ENCODE assay signal across 8 mouse cellular contexts in the genomic region with DNA sequence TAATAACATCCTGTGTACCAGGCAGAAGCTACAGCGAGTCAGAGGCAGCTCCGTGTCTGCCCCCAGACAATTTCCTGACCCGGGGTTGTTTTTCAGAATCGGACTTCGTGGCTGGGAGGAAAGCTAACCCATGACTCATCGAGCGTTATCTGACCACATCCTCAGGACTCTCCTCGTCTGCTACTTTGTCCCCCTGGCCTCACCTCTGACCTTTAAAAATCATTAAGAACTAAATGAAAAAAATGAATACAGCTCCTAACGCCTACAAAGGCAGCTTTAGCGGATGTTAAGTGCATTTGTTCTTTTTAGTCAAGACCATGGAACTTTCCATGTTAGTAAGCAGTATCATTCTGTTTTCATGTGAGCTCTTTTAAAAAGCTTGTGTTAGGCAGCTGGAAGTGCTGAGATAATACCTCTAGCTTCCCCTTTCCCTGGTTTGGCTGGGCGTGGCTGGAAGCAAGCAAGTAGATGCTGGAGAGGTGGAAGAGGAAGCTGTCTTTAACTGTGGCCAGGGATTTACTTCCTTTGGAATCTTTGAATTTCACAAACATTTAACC. TPM values are rescaled to one million over a fixed set of nuclear protein-coding genes. Genes with fewer than 3 reads are reported as not detected.
DNase-seq lines count a peak whose midpoint lies in the region; ATAC-seq and TF ChIP-seq lines count a peak whose summit lies in the region.

No protein-coding gene starts in this region.

- ATAC-seq in kidney, embryonic 16.5 days (ENCODE audit: low FRiP score, low TSS enrichment), result no peak
- peak; percentile 65 for ATAC-seq in megakaryocyte-erythroid progenitor cell, adult 5-6 weeks (replicated peaks; ENCODE audit: low FRiP score, low TSS enrichment, poor library complexity, severe bottlenecking)

- peak overlapping the region; percentile 12 for H3K27ac ChIP-seq in gastrocnemius, adult 2 months
- H3K27ac ChIP-seq in embryonic facial prominence, embryonic 10.5 days (replicated peaks), result 0 out of 2 replicates have a peak overlapping the region, but pooled peaks have one; percentile 19
- peak overlapping the region; percentile 25; the same call in 1 of the 2 replicates for H3K27ac ChIP-seq in kidney, embryonic 16.5 days (ENCODE audit: low read length)
- no peak overlapping the region for H3K27ac ChIP-seq in forebrain, embryonic 10.5 days

- WGBS in embryonic facial prominence, embryonic 10.5 days, result 50% methylated on average over 11 of the region's 11 CpGs
- 28% methylated on average over 11 of the region's 11 CpGs for WGBS in kidney, embryonic 16.5 days
- 68% methylated on average over 11 of the region's 11 CpGs for WGBS in forebrain, embryonic 10.5 days

- no peaks in the 10 kb centered on the region for H3K27me3 ChIP-seq in embryonic facial prominence, embryonic 10.5 days (replicated peaks; ENCODE audit: low read depth, poor library complexity, severe bottlenecking)
- no peaks in the 10 kb centered on the region for H3K27me3 ChIP-seq in kidney, embryonic 16.5 days (ENCODE audit: insufficient read depth, low read length)
- no peaks in the 10 kb centered on the region for H3K27me3 ChIP-seq in forebrain, embryonic 10.5 days (ENCODE audit: poor library complexity, severe bottlenecking)

- peaks cover 31% of the 10 kb centered on the region for H3K4me1 ChIP-seq in embryonic facial prominence, embryonic 10.5 days
- H3K4me1 ChIP-seq in kidney, embryonic 16.5 days (ENCODE audit: insufficient read depth, low read length), result peaks cover 12% of the 10 kb centered on the region
- H3K4me1 ChIP-seq in forebrain, embryonic 10.5 days, result peaks cover 41% of the 10 kb centered on the region

- intact Hi-C loops in gastrocnemius, adult 2 months (cut with DNase I), result no loop called here
- intact Hi-C loops in left cerebral cortex, postnatal 36 days (cut with DNase I), result no loop called here

- H3K36me3 ChIP-seq in embryonic facial prominence, embryonic 10.5 days (replicated peaks), result no peaks in the 10 kb centered on the region
- no peaks in the 10 kb centered on the region for H3K36me3 ChIP-seq in kidney, embryonic 16.5 days (ENCODE audit: insufficient read depth, low read length)
- no peaks in the 10 kb centered on the region for H3K36me3 ChIP-seq in forebrain, embryonic 10.5 days (replicated peaks)

- peak; percentile 25 for DNase-seq in gastrocnemius, adult 2 months
- no peak for DNase-seq in gastrocnemius, adult 18-20 months (ENCODE audit: low spot score)
- DNase-seq in embryonic facial prominence, embryonic 10.5 days (ENCODE audit: low spot score), result no peak
- no peak for DNase-seq in forebrain, embryonic 10.5 days (ENCODE audit: extremely low spot score, low spot score)
- no peak for DNase-seq in left cerebral cortex, postnatal 36 days (ENCODE audit: low spot score in 2 of 2)
- no peak for DNase-seq in thymus, postnatal 25 days

- no peak overlapping the region for H3K4me3 ChIP-seq in gastrocnemius, adult 2 months
- H3K4me3 ChIP-seq in embryonic facial prominence, embryonic 10.5 days, result no peak overlapping the region
- no peak overlapping the region for H3K4me3 ChIP-seq in kidney, embryonic 16.5 days (ENCODE audit: low read length)
- H3K4me3 ChIP-seq in forebrain, embryonic 10.5 days, result no peak overlapping the region

- no peak overlapping the region for H3K9ac ChIP-seq in kidney, embryonic 16.5 days (replicated peaks; ENCODE audit: low read length)

- no peaks in the 10 kb centered on the region for H3K9me3 ChIP-seq in embryonic facial prominence, embryonic 10.5 days
- H3K9me3 ChIP-seq in kidney, embryonic 16.5 days (ENCODE audit: low read length), result no peaks in the 10 kb centered on the region
- no peaks in the 10 kb centered on the region for H3K9me3 ChIP-seq in forebrain, embryonic 10.5 days

- no peak overlapping the region for H3K4me2 ChIP-seq in kidney, embryonic 16.5 days (replicated peaks; ENCODE audit: low read depth, low read length)

- no peak for TF ChIP-seq CTCF in gastrocnemius, adult 2 months (IDR thresholded peaks at IDR 0.05)

RNA-seq across cellular contexts. Expression of a gene that starts 24.3 kb away (rescaled TPM):
- 1 to 10 TPM; 9.2 to 9.5 TPM for total RNA-seq in gastrocnemius, adult 2 months (2021)
- 10 to 100 TPM in 1 of 2 experiments, 1 to 10 TPM in 1; 9.5 to 16.2 TPM for total RNA-seq in gastrocnemius, adult 18-20 months (2021)
- polyA plus RNA-seq in embryonic facial prominence, embryonic 10.5 days (2016; fragmentation: Nextera tagmentation; extraction: Ambion mirVana), result 44.6 and 45.1 TPM in 2 replicates
- polyA plus RNA-seq in kidney, embryonic 16.5 days (2015; fragmentation: Nextera tagmentation; extraction: Ambion mirVana), result 36.1 and 37.3 TPM in 2 replicates
- 12.5 and 21.9 TPM in 2 replicates for total RNA-seq in megakaryocyte-erythroid progenitor cell, adult 5-6 weeks (2014; fragmentation: Nextera tagmentation)
- 14.6 and 19.7 TPM in 2 replicates for total RNA-seq in megakaryocyte-erythroid progenitor cell, adult 5-6 weeks (2017)
- polyA plus RNA-seq in forebrain, embryonic 10.5 days (2016; fragmentation: Nextera tagmentation; extraction: Ambion mirVana), result 40.3 and 41.2 TPM in 2 replicates
- 100 to 1,000 TPM; 215 to 239 TPM for total RNA-seq in left cerebral cortex, postnatal 36 days (2021)

RNA-seq across cellular contexts. Expression of a gene that starts 37.5 kb away (rescaled TPM):
- total RNA-seq in gastrocnemius, adult 2 months (2021), result 1 to 10 TPM; 1.2 to 2.7 TPM
- total RNA-seq in gastrocnemius, adult 18-20 months (2021), result 1 to 10 TPM; 1.2 to 2.6 TPM
- 14.4 and 14.6 TPM in 2 replicates for polyA plus RNA-seq in embryonic facial prominence, embryonic 10.5 days (2016; fragmentation: Nextera tagmentation; extraction: Ambion mirVana)
- polyA plus RNA-seq in kidney, embryonic 16.5 days (2015; fragmentation: Nextera tagmentation; extraction: Ambion mirVana), result 5.8 and 6.7 TPM in 2 replicates
- 6.6 and 13.7 TPM in 2 replicates for total RNA-seq in megakaryocyte-erythroid progenitor cell, adult 5-6 weeks (2014; fragmentation: Nextera tagmentation)
- 11.2 and 12.4 TPM in 2 replicates for total RNA-seq in megakaryocyte-erythroid progenitor cell, adult 5-6 weeks (2017)
- 14.7 and 16.9 TPM in 2 replicates for polyA plus RNA-seq in forebrain, embryonic 10.5 days (2016; fragmentation: Nextera tagmentation; extraction: Ambion mirVana)
- 1 to 10 TPM; 3.6 to 4.4 TPM for total RNA-seq in left cerebral cortex, postnatal 36 days (2021)

Comparison
In these comparisons a context has a peak if more than half of its experiments do, and no peak if none do; other contexts are left out.
1. RNA of a gene that starts 24.3 kb away (total RNA-seq): 215 to 239 TPM in left cerebral cortex, postnatal 36 days; 9.5 to 16.2 TPM in gastrocnemius, adult 18-20 months, 12.5 to 21.9 TPM in megakaryocyte-erythroid progenitor cell, adult 5-6 weeks and 9.2 to 9.5 TPM in gastrocnemius, adult 2 months; every median in the first group is over 4 times any median in the second.